31 mouse cellular contexts compared by ENCODE assay signal in the genomic region with DNA sequence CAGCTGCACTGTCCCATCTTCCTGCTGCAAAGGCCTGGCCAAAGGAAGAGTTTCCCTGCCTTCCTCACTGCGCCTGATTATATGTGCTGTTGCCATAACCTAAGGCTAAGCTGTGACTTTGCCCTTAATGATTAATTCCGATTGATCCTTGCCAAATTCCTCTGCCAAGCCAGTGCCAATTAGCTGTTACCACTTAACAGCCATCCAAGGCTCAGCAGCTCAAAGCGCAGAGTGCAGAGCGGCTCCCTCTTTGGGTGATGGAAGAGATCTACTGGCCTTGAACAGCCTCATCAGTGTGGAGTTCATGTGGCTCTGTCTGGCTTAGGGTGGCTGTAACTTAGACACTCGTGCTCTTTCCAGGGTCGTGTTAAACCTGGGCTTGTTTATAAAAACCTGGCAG.
A peak's percentile ranks its signal among the peaks of the same experiment; 100 is the strongest.
DNase-seq lines count a peak whose midpoint lies in the region; ATAC-seq and TF ChIP-seq lines count a peak whose summit lies in the region.
"Had no signal": no experiment of that assay in that cellular context is flagged by ENCODE, and none has a peak within 500 bp of the region (broad histone marks: within the 10 kb centered on the region; RNA-seq: fewer than 3 reads in every experiment).

No protein-coding gene starts in this region.

- no peak overlapping the region for H3K4me2 ChIP-seq in heart, postnatal 0 days (ENCODE audit: low read depth, low read length)
- no peak overlapping the region for H3K4me2 ChIP-seq in kidney, embryonic 16.5 days (replicated peaks; ENCODE audit: low read depth, low read length)
- no peak overlapping the region for H3K4me2 ChIP-seq in lung, embryonic 14.5 days
- H3K4me2 ChIP-seq: embryonic facial prominence, embryonic 13.5 days; heart, embryonic 13.5 days; hindbrain, embryonic 12.5 days; limb, embryonic 13.5 days; liver, embryonic 13.5 days; midbrain, embryonic 13.5 days; neural tube, embryonic 13.5 days had no signal

- no peak for ATAC-seq in heart, postnatal 0 days (ENCODE audit: insufficient read depth, low read depth)
- no peak for ATAC-seq in kidney, embryonic 16.5 days (ENCODE audit: low FRiP score, low TSS enrichment)
- no peak for ATAC-seq in lung, embryonic 14.5 days (ENCODE audit: insufficient read depth)
- ATAC-seq: inflammation-experienced regulatory T-cells, adult 6 months; lung, postnatal 0 days; midbrain, embryonic 13.5 days had no signal

- no peak for TF ChIP-seq EP300 in heart, postnatal 0 days (IDR thresholded peaks at IDR 0.05; ENCODE audit: low read depth)

- H3K36me3 ChIP-seq in heart, postnatal 0 days (replicated peaks; ENCODE audit: control insufficient read depth, insufficient read depth, low read length): no peaks in the 10 kb centered on the region
- no peaks in the 10 kb centered on the region for H3K36me3 ChIP-seq in kidney, embryonic 16.5 days (ENCODE audit: insufficient read depth, low read length)
- H3K36me3 ChIP-seq in lung, embryonic 14.5 days (ENCODE audit: insufficient read depth): no peaks in the 10 kb centered on the region
- H3K36me3 ChIP-seq: embryonic facial prominence, embryonic 13.5 days; G1E; heart, embryonic 13.5 days; hindbrain, embryonic 12.5 days; limb, embryonic 13.5 days; liver, embryonic 13.5 days; midbrain, embryonic 13.5 days; neural tube, embryonic 13.5 days had no signal

- H3K4me1 ChIP-seq in heart, postnatal 0 days (ENCODE audit: control insufficient read depth, insufficient read depth): no peaks in the 10 kb centered on the region
- H3K4me1 ChIP-seq in kidney, embryonic 16.5 days (ENCODE audit: insufficient read depth, low read length): 0 out of 2 replicates have a peak, but pooled peaks cover 2% of the 10 kb centered on the region
- no peaks in the 10 kb centered on the region for H3K4me1 ChIP-seq in lung, embryonic 14.5 days (ENCODE audit: insufficient read depth)
- H3K4me1 ChIP-seq: heart, embryonic 13.5 days; hindbrain, embryonic 12.5 days; liver, embryonic 13.5 days; midbrain, embryonic 13.5 days had no signal

- DNase-seq in heart, postnatal 0 days (ENCODE audit: low spot score): no peak
- DNase-seq in heart, adult 9 months (ENCODE audit: low spot score in 2 of 2): no peak
- peak; percentile 66 to 75 for DNase-seq in kidney, adult 8-10 months
- peak; percentile 32 for DNase-seq in lung, embryonic 14.5 days
- no peak for DNase-seq in lung, postnatal 36 days
- DNase-seq in brain, embryonic 14.5 days (ENCODE audit: low read depth): peak; percentile 54
- no peak for DNase-seq in left cerebral cortex, adult 8-10 months (ENCODE audit: low spot score in 2 of 2)
- DNase-seq: adrenal gland, adult 2 months; B cell, adult 2 months; cerebellum, adult 11-12 months; cerebellum, postnatal 36 days; embryo, embryonic 11 days; gastrocnemius, postnatal 25 days; heart, adult 18-20 months; liver, embryonic 13.5 days; retina, postnatal 1 day; right cerebral cortex, postnatal 25 days; spleen, adult 18-20 months had no signal

- no peak for TF ChIP-seq POLR2A in brain, embryonic 14.5 days (IDR thresholded peaks at IDR 0.05; ENCODE audit: borderline replicate concordance, extremely low read depth, insufficient read depth, insufficient read length, poor library complexity, severe bottlenecking)

- no peak overlapping the region for H3K4me3 ChIP-seq in heart, postnatal 0 days (ENCODE audit: low read depth, low read length)
- no peak overlapping the region for H3K4me3 ChIP-seq in kidney, embryonic 16.5 days (ENCODE audit: low read length)
- no peak overlapping the region for H3K4me3 ChIP-seq in lung, embryonic 14.5 days (ENCODE audit: low read depth, low read length)
- H3K4me3 ChIP-seq: embryonic facial prominence, embryonic 13.5 days; erythroblast, embryonic 14.5 days; heart, embryonic 13.5 days; hindbrain, embryonic 12.5 days; limb, embryonic 13.5 days; liver, embryonic 13.5 days; midbrain, embryonic 13.5 days; myocyte; neural tube, embryonic 13.5 days had no signal

- TF ChIP-seq CTCF in heart, postnatal 0 days (IDR thresholded peaks at IDR 0.05; ENCODE audit: low read depth): 0 out of 2 replicates have a peak, but pooled peaks have one; percentile 10
- TF ChIP-seq CTCF in lung, embryonic 14.5 days (IDR thresholded peaks at IDR 0.05; ENCODE audit: low read depth): peak; percentile 31
- TF ChIP-seq CTCF in brain, embryonic 14.5 days (IDR thresholded peaks at IDR 0.05; ENCODE audit: borderline replicate concordance, extremely low read depth, insufficient read depth, insufficient read length): no peak

- no peak overlapping the region for H3K9ac ChIP-seq in heart, postnatal 0 days (replicated peaks; ENCODE audit: low read depth, low read length)
- no peak overlapping the region for H3K9ac ChIP-seq in kidney, embryonic 16.5 days (replicated peaks; ENCODE audit: low read length)
- H3K9ac ChIP-seq in lung, embryonic 14.5 days: no peak overlapping the region
- H3K9ac ChIP-seq: embryonic facial prominence, embryonic 13.5 days; heart, embryonic 13.5 days; hindbrain, embryonic 12.5 days; limb, embryonic 13.5 days; liver, embryonic 13.5 days; midbrain, embryonic 13.5 days; neural tube, embryonic 13.5 days had no signal

- 74% methylated on average over 6 of the region's 6 CpGs for WGBS in heart, postnatal 0 days
- 76% methylated on average over 6 of the region's 6 CpGs for WGBS in kidney, embryonic 16.5 days
- WGBS in lung, embryonic 14.5 days: 62% methylated on average over 6 of the region's 6 CpGs

- H3K9me3 ChIP-seq in heart, postnatal 0 days (replicated peaks; ENCODE audit: control insufficient read depth, low read length): no peaks in the 10 kb centered on the region
- H3K9me3 ChIP-seq in kidney, embryonic 16.5 days (ENCODE audit: low read length): no peaks in the 10 kb centered on the region
- H3K9me3 ChIP-seq in lung, embryonic 14.5 days (ENCODE audit: low read depth, low read length): no peaks in the 10 kb centered on the region
- H3K9me3 ChIP-seq: embryonic facial prominence, embryonic 13.5 days; heart, embryonic 13.5 days; hindbrain, embryonic 12.5 days; liver, embryonic 13.5 days; midbrain, embryonic 13.5 days; neural tube, embryonic 13.5 days had no signal

- no peak overlapping the region for H3K27ac ChIP-seq in heart, postnatal 0 days (ENCODE audit: low read depth)
- no peak overlapping the region for H3K27ac ChIP-seq in kidney, embryonic 16.5 days (ENCODE audit: low read length)
- no peak overlapping the region for H3K27ac ChIP-seq in lung, embryonic 14.5 days (ENCODE audit: low read depth)
- H3K27ac ChIP-seq: embryonic facial prominence, embryonic 13.5 days; heart, embryonic 13.5 days; hindbrain, embryonic 12.5 days; limb, embryonic 13.5 days; liver, embryonic 13.5 days; midbrain, embryonic 13.5 days; neural tube, embryonic 13.5 days had no signal

- H3K27me3 ChIP-seq in heart, postnatal 0 days (ENCODE audit: control insufficient read depth, insufficient read depth, low read length): no peaks in the 10 kb centered on the region
- no peaks in the 10 kb centered on the region for H3K27me3 ChIP-seq in kidney, embryonic 16.5 days (ENCODE audit: insufficient read depth, low read length)
- no peaks in the 10 kb centered on the region for H3K27me3 ChIP-seq in lung, embryonic 14.5 days (ENCODE audit: insufficient read depth, low read length)
- H3K27me3 ChIP-seq: CH12.LX; embryonic facial prominence, embryonic 13.5 days; heart, embryonic 13.5 days; hindbrain, embryonic 12.5 days; liver, embryonic 13.5 days; midbrain, embryonic 13.5 days; neural tube, embryonic 13.5 days had no signal

Comparison
In these comparisons a context has a peak if more than half of its experiments do, and no peak if none do; other contexts are left out.
1. DNase-seq: peak in kidney, adult 8-10 months (2 of 2), lung, embryonic 14.5 days (single experiment) and brain, embryonic 14.5 days (single experiment); none in heart, postnatal 0 days (single experiment), heart, adult 9 months (0 of 2), lung, postnatal 36 days (single experiment) and left cerebral cortex, adult 8-10 months (0 of 2).